Mouse (Mus musculus): Measurements from ENCODE around the gene Bicd2. TPM values are rescaled to one million over a fixed set of nuclear protein-coding genes. Genes with fewer than 3 reads are reported as not detected.
A peak's percentile ranks its signal among the peaks of the same experiment; 100 is the strongest.
"Not testable (repeated sequence)": the region's sequence is repeated elsewhere in the genome, so short reads cannot be mapped to it uniquely, and the experiment has no call there.

The Bicd2 gene
- polyA plus RNA-seq, 1 experiment, result 42.3 TPM

GRCm38 (mm10) chr13:49362804-49363203, 21.4 kb downstream of the Bicd2 start:
- no peak for DNase-seq (ENCODE audit: low read depth)
- TF ChIP-seq POLR2A (IDR thresholded peaks at IDR 0.05; ENCODE audit: borderline replicate concordance, extremely low read depth, insufficient read depth, insufficient read length, poor library complexity, severe bottlenecking), result no peak
- no peak for TF ChIP-seq CTCF (IDR thresholded peaks at IDR 0.05; ENCODE audit: borderline replicate concordance, extremely low read depth, insufficient read depth, insufficient read length)

GRCm38 (mm10) chr13:49364716-49365115, 23.3 kb downstream of the Bicd2 start:
- DNase-seq (ENCODE audit: low read depth), result no peak
- TF ChIP-seq CTCF (IDR thresholded peaks at IDR 0.05; ENCODE audit: borderline replicate concordance, extremely low read depth, insufficient read depth, insufficient read length), result no peak
- TF ChIP-seq POLR2A (IDR thresholded peaks at IDR 0.05; ENCODE audit: borderline replicate concordance, extremely low read depth, insufficient read depth, insufficient read length, poor library complexity, severe bottlenecking), result no peak

GRCm38 (mm10) chr13:49367657-49368440, 26.5 kb downstream of the Bicd2 start:
- TF ChIP-seq POLR2A (IDR thresholded peaks at IDR 0.05; ENCODE audit: borderline replicate concordance, extremely low read depth, insufficient read depth, insufficient read length, poor library complexity, severe bottlenecking), result no peak
- TF ChIP-seq CTCF (IDR thresholded peaks at IDR 0.05; ENCODE audit: borderline replicate concordance, extremely low read depth, insufficient read depth, insufficient read length), result no peak
- DNase-seq (ENCODE audit: low read depth), result no peak

DNA sequence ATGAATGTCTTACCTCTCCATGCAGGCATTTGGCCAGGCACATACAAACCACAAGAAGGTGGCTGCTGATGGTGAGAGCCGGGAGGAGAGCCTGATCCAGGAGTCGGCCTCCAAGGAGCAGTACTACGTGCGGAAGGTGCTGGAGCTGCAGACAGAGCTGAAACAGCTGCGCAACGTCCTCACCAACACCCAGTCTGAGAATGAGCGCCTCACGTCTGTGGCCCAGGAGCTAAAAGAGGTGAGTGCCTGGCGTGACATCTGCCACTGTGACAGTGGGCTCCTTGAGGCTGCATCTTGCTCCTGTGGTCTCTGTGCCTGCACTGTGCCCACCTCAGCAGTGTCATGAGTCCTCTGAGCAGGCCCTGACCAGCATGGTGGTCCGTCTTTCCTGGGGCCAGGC, 28.0 kb downstream of the Bicd2 start:
- no peak for DNase-seq (ENCODE audit: low read depth)
- no peak for TF ChIP-seq POLR2A (IDR thresholded peaks at IDR 0.05; ENCODE audit: borderline replicate concordance, extremely low read depth, insufficient read depth, insufficient read length, poor library complexity, severe bottlenecking)
- no peak for TF ChIP-seq CTCF (IDR thresholded peaks at IDR 0.05; ENCODE audit: borderline replicate concordance, extremely low read depth, insufficient read depth, insufficient read length)

DNA sequence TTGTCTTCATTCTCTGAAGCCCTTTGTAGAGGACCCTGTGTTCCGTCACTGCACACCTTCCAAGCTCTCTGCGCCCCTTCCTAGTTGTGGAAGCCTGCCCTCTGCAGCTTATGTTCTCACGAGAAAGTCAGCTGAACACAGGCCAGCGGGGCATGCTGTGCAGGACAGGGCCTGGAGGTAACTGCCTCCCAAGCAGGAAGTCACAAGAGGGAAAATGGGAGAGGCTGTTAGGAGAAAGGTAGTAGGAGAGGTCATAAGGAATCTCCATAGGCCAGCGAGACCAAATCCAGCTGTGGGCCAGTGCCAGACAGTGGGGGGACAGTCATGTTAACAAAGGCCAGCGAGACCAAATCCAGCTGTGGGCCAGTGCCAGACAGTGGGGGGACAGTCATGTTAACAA, 28.8 kb downstream of the Bicd2 start:
- DNase-seq (ENCODE audit: low read depth), result not testable (repeated sequence)

- not testable (repeated sequence) for DNase-seq (ENCODE audit: low read depth)
Measured at GRCm38 (mm10) chr13:49370916-49371315, 29.5 kb downstream of the Bicd2 start.

DNA sequence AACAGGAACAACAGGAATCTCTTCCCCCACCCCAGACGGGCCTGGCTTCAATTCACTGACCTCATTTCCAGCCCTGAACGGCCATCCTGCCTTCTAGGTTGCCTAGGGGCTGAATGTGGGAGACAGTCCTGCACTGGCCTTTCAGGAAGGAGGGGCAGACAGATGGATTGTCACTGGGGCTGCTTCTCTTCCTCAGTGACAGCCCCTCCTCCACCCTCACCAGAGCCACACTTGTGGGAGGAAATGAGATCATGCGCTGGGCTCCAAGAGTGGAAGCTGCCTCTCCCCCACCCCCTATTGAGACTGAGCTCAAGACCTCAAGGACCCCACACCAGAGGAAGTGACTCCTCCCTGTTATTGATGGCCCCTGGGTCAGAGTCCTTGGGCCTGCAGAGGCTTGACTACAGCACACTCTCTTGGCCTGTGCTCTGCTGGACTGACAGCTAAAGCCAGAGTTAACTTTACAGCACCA, 30.1 kb downstream of the Bicd2 start:
- peak; percentile 44 for DNase-seq (ENCODE audit: low read depth)
- TF ChIP-seq POLR2A (IDR thresholded peaks at IDR 0.05; ENCODE audit: borderline replicate concordance, extremely low read depth, insufficient read depth, insufficient read length, poor library complexity, severe bottlenecking) (no peak), CTCF (IDR thresholded peaks at IDR 0.05; ENCODE audit: borderline replicate concordance, extremely low read depth, insufficient read depth, insufficient read length) (no peak)

DNA sequence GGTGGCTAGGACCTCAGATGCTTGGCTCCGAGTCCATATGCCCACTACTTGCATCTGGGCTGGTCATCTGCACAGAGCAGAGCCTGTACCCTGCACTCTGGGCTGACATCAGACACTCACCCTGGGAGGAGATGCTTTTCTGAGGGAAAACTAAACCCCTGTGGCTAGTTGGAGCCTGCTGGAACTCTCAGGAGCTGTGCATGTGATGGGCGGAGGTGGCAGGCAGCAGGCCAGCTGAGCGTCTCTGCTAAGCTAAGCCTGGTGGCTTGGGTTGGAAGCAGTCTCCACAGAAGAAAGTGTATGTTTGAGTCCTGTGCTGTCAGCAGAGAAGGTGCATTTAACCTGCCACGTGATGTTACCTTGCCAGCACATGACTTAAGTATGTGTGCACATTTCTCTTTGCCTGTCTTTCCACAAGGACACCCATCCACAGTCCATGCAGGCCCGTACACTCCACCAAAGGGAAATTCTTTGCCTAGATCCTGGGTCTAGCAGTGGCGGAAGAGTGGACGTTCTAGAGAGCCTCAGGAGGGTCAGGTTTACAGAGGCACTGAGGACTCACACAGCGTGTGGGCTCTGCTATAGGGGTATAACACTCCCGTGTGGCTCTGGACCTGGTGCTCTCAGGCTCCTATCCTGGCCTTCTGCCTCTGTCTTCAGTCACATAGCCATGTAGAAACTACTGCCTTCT, 31.1 kb downstream of the Bicd2 start:
- DNase-seq (ENCODE audit: low read depth), result no peak

GRCm38 (mm10) chr13:49374304-49374703, 32.9 kb downstream of the Bicd2 start:
- TF ChIP-seq CTCF (IDR thresholded peaks at IDR 0.05; ENCODE audit: borderline replicate concordance, extremely low read depth, insufficient read depth, insufficient read length) (no peak), POLR2A (IDR thresholded peaks at IDR 0.05; ENCODE audit: borderline replicate concordance, extremely low read depth, insufficient read depth, insufficient read length, poor library complexity, severe bottlenecking) (no peak)
- DNase-seq (ENCODE audit: low read depth), result no peak

More for the DNA sequence above, 31.1 kb downstream of the Bicd2 start:
- TF ChIP-seq POLR2A (IDR thresholded peaks at IDR 0.05; ENCODE audit: borderline replicate concordance, extremely low read depth, insufficient read depth, insufficient read length, poor library complexity, severe bottlenecking) (no peak), CTCF (IDR thresholded peaks at IDR 0.05; ENCODE audit: borderline replicate concordance, extremely low read depth, insufficient read depth, insufficient read length) (no peak)

- DNase-seq (ENCODE audit: low read depth), result no peak
- TF ChIP-seq POLR2A (IDR thresholded peaks at IDR 0.05; ENCODE audit: borderline replicate concordance, extremely low read depth, insufficient read depth, insufficient read length, poor library complexity, severe bottlenecking), result no peak
- TF ChIP-seq CTCF (IDR thresholded peaks at IDR 0.05; ENCODE audit: borderline replicate concordance, extremely low read depth, insufficient read depth, insufficient read length), result no peak
Measured at GRCm38 (mm10) chr13:49374730-49375129, 33.3 kb downstream of the Bicd2 start.

DNA sequence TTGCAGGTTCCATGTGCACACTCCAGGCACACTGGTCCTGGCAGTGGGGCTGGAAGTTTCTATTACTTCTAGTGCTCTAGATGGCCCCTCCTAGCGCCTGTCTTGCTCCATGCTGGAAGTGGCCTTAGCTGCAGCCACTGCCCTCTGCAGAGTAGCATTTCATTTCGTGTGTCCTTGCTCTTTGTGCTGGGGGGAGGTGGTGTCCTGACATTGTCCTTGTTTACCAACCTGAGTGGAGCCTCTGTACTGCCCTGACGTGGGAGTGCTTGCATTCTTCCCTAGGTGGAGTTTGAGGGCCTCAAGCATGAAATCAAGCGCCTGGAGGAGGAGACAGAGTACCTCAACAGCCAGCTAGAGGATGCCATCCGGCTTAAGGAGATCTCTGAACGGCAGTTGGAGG, 36.2 kb downstream of the Bicd2 start:
- TF ChIP-seq CTCF (IDR thresholded peaks at IDR 0.05; ENCODE audit: borderline replicate concordance, extremely low read depth, insufficient read depth, insufficient read length) (no peak), POLR2A (IDR thresholded peaks at IDR 0.05; ENCODE audit: borderline replicate concordance, extremely low read depth, insufficient read depth, insufficient read length, poor library complexity, severe bottlenecking) (no peak)
- DNase-seq (ENCODE audit: low read depth), result no peak

GRCm38 (mm10) chr13:49379301-49379700, 37.9 kb downstream of the Bicd2 start:
- TF ChIP-seq POLR2A (IDR thresholded peaks at IDR 0.05; ENCODE audit: borderline replicate concordance, extremely low read depth, insufficient read depth, insufficient read length, poor library complexity, severe bottlenecking), result no peak
- TF ChIP-seq CTCF (IDR thresholded peaks at IDR 0.05; ENCODE audit: borderline replicate concordance, extremely low read depth, insufficient read depth, insufficient read length), result no peak
- no peak for DNase-seq (ENCODE audit: low read depth)

Data from brain, embryonic 14.5 days (tissue).